Mouse (Mus musculus): ENCODE measurements around the gene Prkcz.

Gene Prkcz

GRCm38 (mm10) chr4:155361303-155361791 is at the start of gene Prkcz:
Prkcz (minus strand) TSS chr4:155361361.
- DNase-seq = peak; percentile 91

- peak; percentile 91 for DNase-seq
Observed at GRCm38 (mm10) chr4:155409058-155409776, 48.1 kb upstream of the Prkcz start, which contains the start of gene Cfap74. Cfap74 (plus strand) TSS chr4:155409190.

- DNase-seq = no peak
Observed at GRCm38 (mm10) chr4:155408695-155409057, 47.5 kb upstream of the Prkcz start.

GRCm38 (mm10) chr4:155402489-155402888 is 41.3 kb upstream of the Prkcz start:
- DNase-seq = no peak

- DNase-seq = no peak
Observed at GRCm38 (mm10) chr4:155401121-155401520, 40.0 kb upstream of the Prkcz start.

- DNase-seq = no peak
Observed at GRCm38 (mm10) chr4:155398222-155398540, 37.0 kb upstream of the Prkcz start.

- DNase-seq = peak; percentile 44
Observed at GRCm38 (mm10) chr4:155397511-155398221, 36.5 kb upstream of the Prkcz start, which contains the start of gene Gabrd. Gabrd (minus strand) TSS chr4:155398112.

- DNase-seq = no peak
Observed at GRCm38 (mm10) chr4:155396751-155397150, 35.6 kb upstream of the Prkcz start.

GRCm38 (mm10) chr4:155395471-155395870 is 34.3 kb upstream of the Prkcz start:
- DNase-seq = no peak

GRCm38 (mm10) chr4:155387166-155387565 is 26.0 kb upstream of the Prkcz start:
- no peak for DNase-seq

- DNase-seq = no peak
Observed at GRCm38 (mm10) chr4:155383326-155383725, 22.2 kb upstream of the Prkcz start.

- no peak for DNase-seq
Observed at GRCm38 (mm10) chr4:155382752-155383151, 21.6 kb upstream of the Prkcz start.

- no peak for DNase-seq
Observed at GRCm38 (mm10) chr4:155381974-155382373, 20.8 kb upstream of the Prkcz start.

- DNase-seq = no peak
Observed at GRCm38 (mm10) chr4:155371797-155372735, 10.9 kb upstream of the Prkcz start.

- no peak for DNase-seq
Observed at GRCm38 (mm10) chr4:155370737-155371715, 9.9 kb upstream of the Prkcz start.

GRCm38 (mm10) chr4:155368684-155369083 is 7.5 kb upstream of the Prkcz start:
- peak; percentile 87 for DNase-seq

GRCm38 (mm10) chr4:155367739-155368138 is 6.6 kb upstream of the Prkcz start:
- no peak for DNase-seq

- DNase-seq = no peak
Observed at GRCm38 (mm10) chr4:155366784-155367183, 5.6 kb upstream of the Prkcz start.

- DNase-seq = no peak
Observed at GRCm38 (mm10) chr4:155362443-155362842, 1.3 kb upstream of the Prkcz start.

GRCm38 (mm10) chr4:155360856-155361255 is 305 bp downstream of the Prkcz start:
- peak; percentile 73 for DNase-seq

GRCm38 (mm10) chr4:155359560-155360464 is 1.3 kb downstream of the Prkcz start:
- no peak for DNase-seq

All from thymus, postnatal 25 days (tissue).